25 mouse cellular contexts compared by ENCODE assay signal in the genomic region with DNA sequence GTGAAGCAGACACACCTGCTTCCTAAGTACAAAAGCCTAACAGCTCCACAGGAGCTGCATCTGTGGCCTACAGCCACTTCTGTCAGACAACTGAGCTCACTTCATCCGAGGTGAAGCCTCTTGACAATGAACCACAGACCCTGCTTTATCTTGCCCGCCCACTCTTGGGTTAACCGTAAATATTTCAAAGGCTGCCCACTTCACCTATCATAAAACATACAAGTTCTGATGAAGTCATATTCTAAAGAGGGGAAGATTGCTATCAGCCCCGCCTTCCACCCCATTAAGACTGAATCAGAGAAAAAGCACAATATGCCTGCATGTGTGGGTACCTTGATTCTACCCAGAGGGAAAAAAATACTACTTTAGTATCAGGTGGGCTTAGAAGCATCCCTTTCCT. TPM values are rescaled to one million over a fixed set of nuclear protein-coding genes. Genes with fewer than 3 reads are reported as not detected.
DNase-seq lines count a peak whose midpoint lies in the region; ATAC-seq and TF ChIP-seq lines count a peak whose summit lies in the region.
"Had no signal": no experiment of that assay in that cellular context is flagged by ENCODE, and none has a peak within 500 bp of the region (broad histone marks: within the 10 kb centered on the region; RNA-seq: fewer than 3 reads in every experiment).

No protein-coding gene starts in this region.

- H3K27ac ChIP-seq in lung, embryonic 14.5 days (ENCODE audit: low read depth) = no peak overlapping the region
- H3K27ac ChIP-seq: embryonic facial prominence, embryonic 15.5 days; forebrain, embryonic 10.5 days; heart, embryonic 10.5 days; heart, embryonic 15.5 days; hindbrain, embryonic 10.5 days; hindbrain, embryonic 15.5 days; intestine, embryonic 15.5 days had no signal

- WGBS in lung, embryonic 14.5 days = 62% methylated on average over 4 of the region's 4 CpGs

- H3K9me3 ChIP-seq in lung, embryonic 14.5 days (ENCODE audit: low read depth, low read length) = no peaks in the 10 kb centered on the region
- H3K9me3 ChIP-seq: embryonic facial prominence, embryonic 15.5 days; forebrain, embryonic 10.5 days; G1E; heart, embryonic 10.5 days; heart, embryonic 15.5 days; hindbrain, embryonic 10.5 days; hindbrain, embryonic 15.5 days; intestine, embryonic 15.5 days had no signal

- H3K4me3 ChIP-seq in lung, embryonic 14.5 days (ENCODE audit: low read depth, low read length) = no peak overlapping the region
- H3K4me3 ChIP-seq: embryonic facial prominence, embryonic 15.5 days; erythroblast, embryonic 14.5 days; forebrain, embryonic 10.5 days; heart, embryonic 10.5 days; heart, embryonic 15.5 days; hindbrain, embryonic 10.5 days; hindbrain, embryonic 15.5 days; intestine, embryonic 15.5 days had no signal

- no peak overlapping the region for H3K9ac ChIP-seq in lung, embryonic 14.5 days
- H3K9ac ChIP-seq: embryonic facial prominence, embryonic 15.5 days; heart, embryonic 15.5 days; hindbrain, embryonic 15.5 days; intestine, embryonic 15.5 days had no signal

- no peak for TF ChIP-seq CTCF in lung, embryonic 14.5 days (IDR thresholded peaks at IDR 0.05; ENCODE audit: low read depth)

- H3K36me3 ChIP-seq in lung, embryonic 14.5 days (ENCODE audit: insufficient read depth) = peaks cover 78% of the 10 kb centered on the region

- H3K4me2 ChIP-seq in lung, embryonic 14.5 days = no peak overlapping the region
- H3K4me2 ChIP-seq: embryonic facial prominence, embryonic 15.5 days; heart, embryonic 15.5 days; hindbrain, embryonic 15.5 days; intestine, embryonic 15.5 days had no signal

- peak; percentile 34 for DNase-seq in lung, embryonic 14.5 days
- no peak for DNase-seq in lung, adult 18-20 months
- DNase-seq in CD4-positive, CD25-positive, alpha-beta regulatory T cell, adult 2 months (ENCODE audit: low read depth, low spot score) = peak; percentile 32
- no peak for DNase-seq in ovary, postnatal 10 days (ENCODE audit: low spot score)
- no peak for DNase-seq in urinary bladder, postnatal 14 days (ENCODE audit: low spot score)
- DNase-seq: adrenal gland, adult 2 months; adrenal gland, postnatal 25 days; cerebellum, adult 18-20 months; cerebellum, adult 9-11 months; embryo, embryonic 11 days; gastrocnemius, postnatal 10 days; heart, adult 18-20 months; heart, postnatal 14 days had no signal

- 0 out of 2 replicates have a peak, but pooled peaks have one; percentile 31 for ATAC-seq in lung, embryonic 14.5 days (ENCODE audit: insufficient read depth)
- ATAC-seq in activated CD4-positive, CD25-positive, alpha-beta regulatory T cell, adult 4 months = peak; percentile 43
- peak; percentile 34 for ATAC-seq in megakaryocyte progenitor cell, adult 5-6 weeks (replicated peaks; ENCODE audit: poor library complexity)
- ATAC-seq: forebrain, embryonic 16.5 days; intestine, embryonic 15.5 days had no signal

- no peaks in the 10 kb centered on the region for H3K27me3 ChIP-seq in lung, embryonic 14.5 days (ENCODE audit: insufficient read depth, low read length)
- H3K27me3 ChIP-seq: embryonic facial prominence, embryonic 15.5 days; heart, embryonic 15.5 days; hindbrain, embryonic 15.5 days; intestine, embryonic 15.5 days had no signal

- H3K4me1 ChIP-seq in lung, embryonic 14.5 days (ENCODE audit: insufficient read depth) = no peaks in the 10 kb centered on the region
- H3K4me1 ChIP-seq: heart, embryonic 10.5 days; hindbrain, embryonic 10.5 days; hindbrain, embryonic 15.5 days had no signal

RNA-seq across cellular contexts. Expression of a gene that starts 10.5 kb away (rescaled TPM):
- 91.5 and 98.2 TPM in 2 replicates for polyA plus RNA-seq in lung, embryonic 14.5 days (2014; fragmentation: Nextera tagmentation; extraction: Ambion mirVana)
- 10 to 100 TPM; 51.8 to 54.2 TPM for polyA plus RNA-seq in activated CD4-positive, CD25-positive, alpha-beta regulatory T cell, adult 4 months (2017; shearing (Covaris generic))
- total RNA-seq in megakaryocyte progenitor cell, adult 5-6 weeks (2015) = 87.0 and 98.7 TPM in 2 replicates
- total RNA-seq in megakaryocyte progenitor cell, adult 5-6 weeks (2017) = 63.9 and 67.6 TPM in 2 replicates

Comparison
In these comparisons a context has a peak if more than half of its experiments do, and no peak if none do; other contexts are left out.
1. DNase-seq: peak in lung, embryonic 14.5 days (single experiment) and CD4-positive, CD25-positive, alpha-beta regulatory T cell, adult 2 months (single experiment); none in lung, adult 18-20 months (0 of 2), ovary, postnatal 10 days (single experiment) and urinary bladder, postnatal 14 days (single experiment).
2. Peak in every context shown above with its lines, with median percentiles within 50 percentile points of each other: ATAC-seq.